Mouse (Mus musculus): ENCODE results near the gene Upk3a. TPM values are rescaled to one million over a fixed set of nuclear protein-coding genes. Genes with fewer than 3 reads are reported as not detected.

Gene Upk3a
- polyA plus RNA-seq, 2 experiments: not detected

GRCm38 (mm10) chr15:84981609-84982313 is 35.2 kb upstream of the Upk3a start:
- 53% methylated on average over 9 of the region's 9 CpGs for WGBS (ENCODE audit: insufficient replicate concordance)
- TF ChIP-seq EP300 (IDR thresholded peaks at IDR 0.05; ENCODE audit: low read depth): no peak
- TF ChIP-seq CTCF (IDR thresholded peaks at IDR 0.05; ENCODE audit: low read depth): no peak
- H3K27ac ChIP-seq: no peak overlapping the region
- H3K27me3 ChIP-seq (ENCODE audit: control insufficient read depth, insufficient read depth, low read length): peaks cover 1% of the 10 kb centered on the region; the same call in 1 of the 2 replicates
- H3K9ac ChIP-seq (replicated peaks): no peak overlapping the region
- H3K4me3 ChIP-seq (ENCODE audit: insufficient read depth in 1 of 2, low read depth in 2 of 2, low read length in 2 of 2): no peak overlapping the region
- no peaks in the 10 kb centered on the region for H3K4me1 ChIP-seq (replicated peaks; ENCODE audit: control insufficient read depth in 2 of 2, insufficient read depth in 2 of 2, low read length in 1 of 2)
- no peaks in the 10 kb centered on the region for H3K36me3 ChIP-seq (replicated peaks; ENCODE audit: control insufficient read depth, insufficient read depth, low read depth)
- H3K9me3 ChIP-seq (ENCODE audit: control insufficient read depth, low read length): no peaks in the 10 kb centered on the region
- ATAC-seq (ENCODE audit: insufficient read depth): no peak
- no peak for DNase-seq (ENCODE audit: low read depth in 3 of 3, low spot score in 3 of 3)
- no peak overlapping the region for H3K4me2 ChIP-seq (ENCODE audit: low read depth)

DNA sequence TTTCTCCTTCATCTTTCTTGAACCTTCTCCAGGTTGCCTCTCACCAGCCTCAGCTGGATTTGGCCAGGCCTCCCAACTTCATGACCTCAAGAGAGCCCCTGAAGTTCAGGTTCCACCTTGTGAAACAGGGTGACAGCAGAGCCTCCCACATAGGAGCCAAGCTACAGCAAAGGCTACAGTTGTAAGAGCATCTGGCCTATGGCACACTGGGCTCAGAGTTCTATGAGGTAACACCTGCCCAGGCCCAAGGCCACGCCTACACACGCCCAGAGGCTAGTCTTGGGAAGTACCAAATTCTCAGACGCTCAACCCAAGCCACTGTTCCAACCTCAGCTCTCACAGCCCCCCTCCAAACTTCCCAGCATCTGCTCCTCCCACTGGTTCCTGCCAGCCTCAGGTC is 34.1 kb upstream of the Upk3a start:
- 0 out of 4 replicates have a peak, but pooled peaks cover 0 to 2% of the 10 kb centered on the region in 2 experiments for H3K4me1 ChIP-seq (replicated peaks; ENCODE audit: control insufficient read depth in 2 of 2, insufficient read depth in 2 of 2, low read length in 1 of 2)
- H3K9me3 ChIP-seq (ENCODE audit: control insufficient read depth, low read length): no peaks in the 10 kb centered on the region
- H3K4me3 ChIP-seq (ENCODE audit: insufficient read depth in 1 of 2, low read depth in 2 of 2, low read length in 2 of 2): no peak overlapping the region
- no peak overlapping the region for H3K27ac ChIP-seq
- TF ChIP-seq EP300 (IDR thresholded peaks at IDR 0.05; ENCODE audit: low read depth) (no peak), CTCF (IDR thresholded peaks at IDR 0.05; ENCODE audit: low read depth) (no peak)
- no peak overlapping the region for H3K4me2 ChIP-seq (ENCODE audit: low read depth)
- no peak overlapping the region for H3K9ac ChIP-seq (replicated peaks)
- H3K36me3 ChIP-seq (replicated peaks; ENCODE audit: control insufficient read depth, insufficient read depth, low read depth): no peaks in the 10 kb centered on the region
- 39% methylated on average over 3 of the region's 3 CpGs for WGBS (ENCODE audit: insufficient replicate concordance)
- ATAC-seq (ENCODE audit: insufficient read depth) (no peak), DNase-seq (ENCODE audit: low read depth in 3 of 3, low spot score in 3 of 3) (no peak)
- H3K27me3 ChIP-seq (ENCODE audit: control insufficient read depth, insufficient read depth, low read length): peaks cover 10% of the 10 kb centered on the region

DNA sequence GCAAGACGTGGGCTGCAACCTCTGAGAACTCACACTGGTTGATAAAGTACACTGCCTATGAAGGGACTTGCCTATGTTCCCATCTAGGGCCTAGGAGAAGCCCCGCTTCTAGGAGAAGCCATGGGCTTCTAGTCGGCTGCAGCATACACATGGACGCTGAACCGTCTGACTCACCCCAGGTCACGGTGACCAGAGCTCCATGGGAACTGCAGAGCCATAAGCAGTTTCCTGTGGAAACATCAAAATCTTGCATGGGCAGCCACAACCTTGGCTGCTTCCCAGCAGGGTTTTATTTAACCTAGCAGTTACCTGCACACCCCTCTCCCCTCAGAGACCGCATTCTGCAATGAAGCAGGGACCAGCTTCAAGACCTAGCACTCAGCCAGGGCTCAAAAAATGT is 33.2 kb upstream of the Upk3a start:
- DNase-seq (ENCODE audit: low read depth in 3 of 3, low spot score in 3 of 3) (no peak), ATAC-seq (ENCODE audit: insufficient read depth) (no peak)
- Histone ChIP-seq H3K9ac (replicated peaks) (no peak overlapping the region), H3K36me3 (replicated peaks; ENCODE audit: control insufficient read depth, insufficient read depth, low read depth) (no peaks in the 10 kb centered on the region), H3K4me2 (ENCODE audit: low read depth) (no peak overlapping the region), H3K27ac (no peak overlapping the region), H3K9me3 (ENCODE audit: control insufficient read depth, low read length) (no peaks in the 10 kb centered on the region), H3K4me1 (replicated peaks; ENCODE audit: control insufficient read depth in 2 of 2, insufficient read depth in 2 of 2, low read length in 1 of 2) (peaks cover 0 to 5% of the 10 kb centered on the region in 2 experiments; a peak in 1 of 4 replicates), H3K4me3 (ENCODE audit: insufficient read depth in 1 of 2, low read depth in 2 of 2, low read length in 2 of 2) (no peak overlapping the region), H3K27me3 (ENCODE audit: control insufficient read depth, insufficient read depth, low read length) (peaks cover 10% of the 10 kb centered on the region)
- WGBS (ENCODE audit: insufficient replicate concordance): 66% methylated on average over 7 of the region's 7 CpGs
- TF ChIP-seq CTCF (IDR thresholded peaks at IDR 0.05; ENCODE audit: low read depth): no peak
- no peak for TF ChIP-seq EP300 (IDR thresholded peaks at IDR 0.05; ENCODE audit: low read depth)

GRCm38 (mm10) chr15:84985516-84986160 is 31.3 kb upstream of the Upk3a start:
- Histone ChIP-seq H3K4me1 (replicated peaks; ENCODE audit: control insufficient read depth in 2 of 2, insufficient read depth in 2 of 2, low read length in 1 of 2) (peaks cover 0 to 5% of the 10 kb centered on the region in 2 experiments; a peak in 1 of 4 replicates), H3K4me3 (ENCODE audit: insufficient read depth in 1 of 2, low read depth in 2 of 2, low read length in 2 of 2) (no peak overlapping the region), H3K9ac (replicated peaks) (no peak overlapping the region), H3K27ac (no peak overlapping the region), H3K9me3 (ENCODE audit: control insufficient read depth, low read length) (no peaks in the 10 kb centered on the region), H3K27me3 (ENCODE audit: control insufficient read depth, insufficient read depth, low read length) (peaks cover 10% of the 10 kb centered on the region), H3K36me3 (replicated peaks; ENCODE audit: control insufficient read depth, insufficient read depth, low read depth) (no peaks in the 10 kb centered on the region), H3K4me2 (ENCODE audit: low read depth) (no peak overlapping the region)
- 70% methylated on average over 12 of the region's 12 CpGs for WGBS (ENCODE audit: insufficient replicate concordance)
- no peak for DNase-seq (ENCODE audit: low read depth in 3 of 3, low spot score in 3 of 3)
- ATAC-seq (ENCODE audit: insufficient read depth): no peak
- no peak for TF ChIP-seq CTCF (IDR thresholded peaks at IDR 0.05; ENCODE audit: low read depth)
- no peak for TF ChIP-seq EP300 (IDR thresholded peaks at IDR 0.05; ENCODE audit: low read depth)

All from liver, embryonic 14.5 days (tissue).